Mouse (Mus musculus): ENCODE data around the gene Ilkap. TPM values are rescaled to one million over a fixed set of nuclear protein-coding genes. Genes with fewer than 3 reads are reported as not detected.

Gene Ilkap
- polyA plus RNA-seq, 1 experiment from 2014 or later: 57.6 TPM

- ATAC-seq (ENCODE audit: low read depth): no peak
- H3K4me2 ChIP-seq (ENCODE audit: low read depth, low read length): no peak overlapping the region
- no peak overlapping the region for H3K27ac ChIP-seq (ENCODE audit: low read length)
- no peak overlapping the region for H3K4me3 ChIP-seq (ENCODE audit: low read depth, low read length)
- no peaks in the 10 kb centered on the region for H3K9me3 ChIP-seq (replicated peaks; ENCODE audit: control insufficient read depth, low read length)
- no peaks in the 10 kb centered on the region for H3K27me3 ChIP-seq (ENCODE audit: control insufficient read depth, insufficient read depth, low read depth, low read length)
- no peak overlapping the region for H3K9ac ChIP-seq (ENCODE audit: low read depth, low read length)
- no peaks in the 10 kb centered on the region for H3K36me3 ChIP-seq (ENCODE audit: control insufficient read depth, insufficient read depth)
- H3K4me1 ChIP-seq (ENCODE audit: control insufficient read depth, low read depth, low read length): peaks cover 7% of the 10 kb centered on the region
- 39% methylated on average over 4 of the region's 4 CpGs for WGBS (ENCODE audit: insufficient replicate concordance)
Measured at GRCm38 (mm10) chr1:91325488-91326042, 73.0 kb downstream of the Ilkap start.

GRCm38 (mm10) chr1:91324646-91325045 is 74.0 kb downstream of the Ilkap start:
- Histone ChIP-seq H3K36me3 (ENCODE audit: control insufficient read depth, insufficient read depth) (no peaks in the 10 kb centered on the region), H3K27ac (ENCODE audit: low read length) (no peak overlapping the region), H3K4me1 (ENCODE audit: control insufficient read depth, low read depth, low read length) (peaks cover 7% of the 10 kb centered on the region), H3K27me3 (ENCODE audit: control insufficient read depth, insufficient read depth, low read depth, low read length) (no peaks in the 10 kb centered on the region), H3K4me3 (ENCODE audit: low read depth, low read length) (no peak overlapping the region), H3K9ac (ENCODE audit: low read depth, low read length) (no peak overlapping the region), H3K4me2 (ENCODE audit: low read depth, low read length) (no peak overlapping the region), H3K9me3 (replicated peaks; ENCODE audit: control insufficient read depth, low read length) (no peaks in the 10 kb centered on the region)
- ATAC-seq (ENCODE audit: low read depth): no peak
- WGBS (ENCODE audit: insufficient replicate concordance): 77% methylated on average over 2 of the region's 2 CpGs

Other genes with a start within 250 kb of the Ilkap start
- 4.9 and 5.2 TPM in 2 replicates for gene Ramp1, start 219.0 kb downstream of the Ilkap start, polyA plus RNA-seq (2015; fragmentation: Nextera tagmentation; extraction: Ambion mirVana)
- gene Ube2f, start 148.5 kb downstream of the Ilkap start, polyA plus RNA-seq (2015; fragmentation: Nextera tagmentation; extraction: Ambion mirVana): 66.3 and 69.0 TPM in 2 replicates
- gene Scly, start 100.5 kb downstream of the Ilkap start, polyA plus RNA-seq (2015; fragmentation: Nextera tagmentation; extraction: Ambion mirVana): 29.6 and 33.4 TPM in 2 replicates
- gene Espnl, start 76.7 kb downstream of the Ilkap start, polyA plus RNA-seq (2015; fragmentation: Nextera tagmentation; extraction: Ambion mirVana): not detected in 2 replicates
- 0.15 and 0.46 TPM in 2 replicates for gene Klhl30, start 47.8 kb downstream of the Ilkap start, polyA plus RNA-seq (2015; fragmentation: Nextera tagmentation; extraction: Ambion mirVana)
- 2.5 and 3.9 TPM in 2 replicates for gene Erfe, start 32.4 kb downstream of the Ilkap start, polyA plus RNA-seq (2015; fragmentation: Nextera tagmentation; extraction: Ambion mirVana)
- 18.6 and 19.7 TPM in 2 replicates for gene Hes6, start 15.2 kb upstream of the Ilkap start, polyA plus RNA-seq (2015; fragmentation: Nextera tagmentation; extraction: Ambion mirVana)
- 3.6 and 4.1 TPM in 2 replicates for gene Per2, start 60.5 kb upstream of the Ilkap start, polyA plus RNA-seq (2015; fragmentation: Nextera tagmentation; extraction: Ambion mirVana)
- 1.5 and 2.0 TPM in 2 replicates for gene Traf3ip1, start 95.8 kb upstream of the Ilkap start, polyA plus RNA-seq (2015; fragmentation: Nextera tagmentation; extraction: Ambion mirVana)
- gene Asb1, start 141.7 kb upstream of the Ilkap start, polyA plus RNA-seq (2015; fragmentation: Nextera tagmentation; extraction: Ambion mirVana): 9.2 and 9.6 TPM in 2 replicates

Measured in liver, embryonic 16.5 days (tissue).